Mouse (Mus musculus): ENCODE data around the gene Vegfb. TPM values are rescaled to one million over a fixed set of nuclear protein-coding genes. Genes with fewer than 3 reads are reported as not detected.

Gene Vegfb
- total RNA-seq, 1 experiment from 2014 or later = 2.8 TPM

Other genes starting within 250 kb of the Vegfb start
- gene Rps6ka4, start 147.0 kb downstream of the Vegfb start, total RNA-seq (2017) = 15.8 and 18.4 TPM in 2 replicates
- 97.1 and 136 TPM in 2 replicates for gene Ccdc88b, start 129.4 kb downstream of the Vegfb start, total RNA-seq (2017)
- 103 and 125 TPM in 2 replicates for gene Trmt112, start 78.0 kb downstream of the Vegfb start, total RNA-seq (2017)
- 693 and 750 TPM in 2 replicates for gene Prdx5, start 77.5 kb downstream of the Vegfb start, total RNA-seq (2017)
- 37.9 and 40.8 TPM in 2 replicates for gene Esrra, start 65.8 kb downstream of the Vegfb start, total RNA-seq (2017)
- gene Catsperz, start 62.3 kb downstream of the Vegfb start, total RNA-seq (2017) = not detected in 2 replicates
- not detected in 2 replicates for gene Kcnk4, start 53.1 kb downstream of the Vegfb start, total RNA-seq (2017)
- 30.8 and 35.0 TPM in 2 replicates for gene Bad, start 45.8 kb downstream of the Vegfb start, total RNA-seq (2017)
- 23.5 and 31.7 TPM in 2 replicates for gene Gpr137, start 45.2 kb downstream of the Vegfb start, total RNA-seq (2017)
- gene Ppp1r14b, start 12.7 kb downstream of the Vegfb start, total RNA-seq (2017) = 20.1 and 30.6 TPM in 2 replicates
- 12.5 and 13.6 TPM in 2 replicates for gene Plcb3, start 11.2 kb downstream of the Vegfb start, total RNA-seq (2017)
- 30.4 and 32.4 TPM in 2 replicates for gene Fkbp2, start 7.2 kb downstream of the Vegfb start, total RNA-seq (2017)
- 16.4 and 24.4 TPM in 2 replicates for gene Dnajc4, start 4.9 kb upstream of the Vegfb start, total RNA-seq (2017)
- gene Nudt22, start 8.5 kb upstream of the Vegfb start, total RNA-seq (2017) = 5.0 TPM in 2 replicates
- gene Trpt1, start 8.5 kb upstream of the Vegfb start, total RNA-seq (2017) = 1.5 and 1.6 TPM in 2 replicates
- gene Fermt3, start 31.8 kb upstream of the Vegfb start, total RNA-seq (2017) = 211 and 225 TPM in 2 replicates
- gene Stip1, start 52.3 kb upstream of the Vegfb start, total RNA-seq (2017) = 73.9 and 81.6 TPM in 2 replicates
- gene Macrod1, start 69.2 kb upstream of the Vegfb start, total RNA-seq (2017) = 1.2 and 3.7 TPM in 2 replicates
- 0.12 TPM in 1 of 2 replicates, not detected in the other for gene Flrt1, start 118.1 kb upstream of the Vegfb start, total RNA-seq (2017)
- gene Otub1, start 218.7 kb upstream of the Vegfb start, total RNA-seq (2017) = 45.5 and 48.9 TPM in 2 replicates
- 208 and 218 TPM in 2 replicates for gene Cox8a, start 230.0 kb upstream of the Vegfb start, total RNA-seq (2017)